Mouse (Mus musculus): ENCODE data around the gene Opn3.
A peak's percentile ranks its signal among the peaks of the same experiment; 100 is the strongest.

Opn3 gene

DNA sequence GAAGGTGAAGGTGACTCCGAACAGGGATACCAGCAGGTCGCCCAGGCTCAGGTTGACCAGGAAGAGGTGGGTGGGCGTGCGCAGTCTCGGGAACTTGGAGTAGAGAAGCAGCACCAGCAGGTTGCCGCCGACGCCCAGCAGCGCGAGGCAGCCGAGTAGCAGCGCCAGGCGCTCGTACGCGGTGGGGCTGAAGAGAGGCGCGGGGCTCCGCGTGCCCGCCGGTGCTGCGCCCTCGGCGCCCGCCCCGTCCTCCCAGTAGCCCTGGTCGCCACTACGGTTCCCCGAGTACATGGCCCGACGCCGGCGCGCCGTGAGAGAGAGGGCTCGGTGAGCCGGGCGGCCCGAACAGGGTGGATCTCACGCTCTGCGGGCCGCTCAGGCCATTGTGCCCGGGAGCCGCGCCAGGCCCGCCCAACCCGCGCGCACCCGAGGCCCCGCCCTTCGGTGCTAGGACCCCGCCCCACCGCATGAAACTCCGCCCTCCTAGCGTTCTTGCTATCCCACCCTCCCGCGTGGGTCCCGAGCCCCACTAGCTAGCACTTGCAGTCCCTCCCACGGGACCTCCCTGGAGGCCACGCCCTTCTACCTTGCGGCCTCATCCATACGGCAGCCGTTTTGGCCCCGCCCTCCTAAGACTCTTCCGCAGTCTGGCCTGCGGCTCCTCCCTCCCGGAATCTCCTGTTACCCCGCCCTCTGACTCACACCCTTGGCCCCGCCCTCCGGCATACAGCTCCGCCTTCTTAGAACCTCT is at the start of gene Opn3, which contains the start of gene Chml:
Opn3 (minus strand) TSS at position 531 of the 751 bp plus-strand sequence.
Chml (minus strand) TSS at position 656 of the 751 bp plus-strand sequence.
- peak; percentile 98 for DNase-seq (ENCODE audit: low spot score in 2 of 2)

GRCm38 (mm10) chr1:175725771-175726170 is 33.2 kb upstream of the Opn3 start:
- no peak for DNase-seq (ENCODE audit: low spot score in 2 of 2)

GRCm38 (mm10) chr1:175716832-175717231 is 24.3 kb upstream of the Opn3 start:
- DNase-seq (ENCODE audit: low spot score in 2 of 2): no peak

- DNase-seq (ENCODE audit: low spot score in 2 of 2): no peak
These were observed 19.8 kb upstream of the Opn3 start for GRCm38 (mm10) chr1:175712338-175712909.

DNA sequence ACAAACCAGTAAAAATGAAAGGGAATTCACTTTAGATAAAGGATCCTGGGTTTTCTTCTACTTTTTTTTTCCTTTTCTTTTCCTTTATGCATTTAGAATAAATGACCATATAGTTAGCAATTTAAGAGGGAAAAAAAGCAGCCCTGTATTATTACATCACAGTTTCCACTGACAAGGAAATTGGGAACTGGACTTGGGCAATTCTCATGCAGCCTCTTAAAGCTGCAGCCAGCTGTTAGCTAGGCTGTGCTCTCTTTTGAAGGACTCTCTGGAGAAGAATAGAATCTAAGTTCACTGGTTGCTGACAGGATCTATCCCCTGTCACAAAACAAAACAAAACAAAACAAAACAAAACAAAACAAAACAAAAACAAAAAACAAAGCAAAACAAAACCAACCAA is 15.4 kb upstream of the Opn3 start:
- DNase-seq (ENCODE audit: low spot score in 2 of 2): no peak

DNA sequence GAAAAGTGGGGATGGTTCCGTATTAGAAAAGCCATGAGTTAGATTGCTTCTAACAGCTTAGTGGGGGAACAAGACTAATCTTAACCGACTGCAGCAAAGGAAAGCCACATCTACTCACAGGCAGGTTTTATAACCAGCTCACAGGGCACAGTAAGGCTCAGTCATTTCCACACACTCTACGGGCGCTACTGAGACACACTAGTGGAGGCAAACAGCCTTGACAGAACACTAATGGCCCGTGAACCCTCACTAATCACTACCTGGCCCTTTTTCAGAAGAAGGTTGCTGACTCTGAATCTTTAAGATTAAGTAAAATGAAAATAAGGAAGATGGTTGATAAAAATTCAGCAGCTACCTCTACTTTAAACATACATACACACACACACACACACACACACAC is 15.0 kb upstream of the Opn3 start:
- no peak for DNase-seq (ENCODE audit: low spot score in 2 of 2)

GRCm38 (mm10) chr1:175701145-175701544 is 8.6 kb upstream of the Opn3 start:
- no peak for DNase-seq (ENCODE audit: low spot score in 2 of 2)

GRCm38 (mm10) chr1:175699796-175700195 is 7.2 kb upstream of the Opn3 start:
- no peak for DNase-seq (ENCODE audit: low spot score in 2 of 2)

GRCm38 (mm10) chr1:175699375-175699774 is 6.8 kb upstream of the Opn3 start:
- DNase-seq (ENCODE audit: low spot score in 2 of 2): no peak

DNA sequence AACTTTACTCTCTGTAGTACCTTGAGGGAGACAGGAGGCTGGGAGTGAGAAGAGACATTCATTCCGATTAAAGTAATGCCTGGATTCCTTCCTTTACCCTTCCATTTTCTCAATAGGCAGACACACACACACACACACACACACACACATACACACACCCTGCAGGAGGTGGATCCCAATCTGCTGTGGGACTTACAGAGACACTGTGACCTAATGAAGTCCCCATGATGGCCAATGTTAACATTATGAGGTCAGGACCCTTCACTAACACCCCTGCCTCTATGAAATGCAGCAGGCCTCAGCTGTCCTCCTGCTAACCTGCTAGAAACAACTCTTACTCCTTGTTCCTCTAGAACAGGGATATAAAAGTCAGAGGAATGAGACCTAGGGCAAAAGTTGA is 5.7 kb upstream of the Opn3 start, which contains the start of gene Wdr64:
Wdr64 (plus strand) TSS at position 301 of the 400 bp plus-strand sequence.
- DNase-seq (ENCODE audit: low spot score in 2 of 2): no peak

GRCm38 (mm10) chr1:175693429-175693960 is 919 bp upstream of the Opn3 start:
- no peak for DNase-seq (ENCODE audit: low spot score in 2 of 2)

DNA sequence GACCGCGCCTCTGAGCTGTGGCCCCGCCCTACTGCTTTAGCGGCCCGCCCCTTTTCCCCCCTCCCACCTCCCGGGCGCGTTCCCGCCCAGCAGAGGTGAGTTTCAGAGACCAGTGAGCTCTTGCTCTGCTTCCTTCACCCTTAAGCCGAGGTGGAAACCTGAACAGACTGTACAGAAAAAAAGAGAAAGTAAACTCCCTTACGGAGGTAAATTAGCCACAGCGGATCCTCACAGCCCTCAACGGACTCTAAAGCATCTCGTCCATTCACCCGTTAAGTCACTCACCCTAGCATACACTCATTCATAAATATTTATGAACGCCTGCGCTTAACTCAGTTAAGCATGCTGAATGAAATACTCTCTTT is 403 bp upstream of the Opn3 start:
- no peak for DNase-seq (ENCODE audit: low spot score in 2 of 2)

GRCm38 (mm10) chr1:175691686-175692245 is 810 bp downstream of the Opn3 start:
- no peak for DNase-seq (ENCODE audit: low spot score in 2 of 2)

GRCm38 (mm10) chr1:175680995-175681394 is 11.6 kb downstream of the Opn3 start:
- DNase-seq (ENCODE audit: low spot score in 2 of 2): no peak

DNA sequence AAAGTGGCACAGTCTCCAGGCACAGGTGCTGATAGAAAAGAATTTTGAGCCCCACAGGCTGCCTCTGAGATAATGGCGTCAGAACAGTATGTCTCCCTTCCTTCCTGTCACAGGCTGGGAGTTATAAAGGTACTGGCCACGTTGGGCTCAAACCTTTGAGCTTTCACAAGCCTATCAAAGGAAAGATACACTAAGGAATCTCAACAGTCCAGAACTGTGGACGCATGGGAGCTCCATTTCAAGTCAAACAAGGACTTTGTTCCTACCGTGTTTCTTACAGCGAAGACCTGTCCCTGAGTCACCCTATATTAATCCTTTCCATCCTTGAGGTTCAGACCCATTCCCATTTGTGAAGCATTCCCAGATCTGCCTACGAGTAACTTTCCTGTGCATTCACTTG is 15.1 kb downstream of the Opn3 start:
- DNase-seq (ENCODE audit: low spot score in 2 of 2): no peak

DNA sequence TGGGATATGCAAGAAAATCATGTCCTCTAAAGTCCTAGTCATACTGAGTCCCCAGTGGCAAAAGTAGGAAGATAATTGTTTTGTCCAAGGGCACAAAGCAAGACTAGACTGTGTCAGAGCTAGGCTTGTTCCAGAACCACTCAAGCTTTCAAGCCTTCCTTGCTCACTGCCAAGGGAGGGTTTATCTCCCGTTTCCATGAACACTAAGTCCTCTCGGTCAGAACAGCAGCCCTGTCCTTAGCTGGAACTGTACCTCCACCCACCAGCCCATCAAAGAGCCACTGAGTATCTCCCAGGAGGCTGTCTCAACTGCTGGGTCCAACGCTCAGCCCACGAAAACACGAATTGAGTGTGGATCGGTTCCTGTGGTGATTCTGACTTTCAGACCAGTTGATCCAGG is 17.5 kb downstream of the Opn3 start:
- no peak for DNase-seq (ENCODE audit: low spot score in 2 of 2)

DNA sequence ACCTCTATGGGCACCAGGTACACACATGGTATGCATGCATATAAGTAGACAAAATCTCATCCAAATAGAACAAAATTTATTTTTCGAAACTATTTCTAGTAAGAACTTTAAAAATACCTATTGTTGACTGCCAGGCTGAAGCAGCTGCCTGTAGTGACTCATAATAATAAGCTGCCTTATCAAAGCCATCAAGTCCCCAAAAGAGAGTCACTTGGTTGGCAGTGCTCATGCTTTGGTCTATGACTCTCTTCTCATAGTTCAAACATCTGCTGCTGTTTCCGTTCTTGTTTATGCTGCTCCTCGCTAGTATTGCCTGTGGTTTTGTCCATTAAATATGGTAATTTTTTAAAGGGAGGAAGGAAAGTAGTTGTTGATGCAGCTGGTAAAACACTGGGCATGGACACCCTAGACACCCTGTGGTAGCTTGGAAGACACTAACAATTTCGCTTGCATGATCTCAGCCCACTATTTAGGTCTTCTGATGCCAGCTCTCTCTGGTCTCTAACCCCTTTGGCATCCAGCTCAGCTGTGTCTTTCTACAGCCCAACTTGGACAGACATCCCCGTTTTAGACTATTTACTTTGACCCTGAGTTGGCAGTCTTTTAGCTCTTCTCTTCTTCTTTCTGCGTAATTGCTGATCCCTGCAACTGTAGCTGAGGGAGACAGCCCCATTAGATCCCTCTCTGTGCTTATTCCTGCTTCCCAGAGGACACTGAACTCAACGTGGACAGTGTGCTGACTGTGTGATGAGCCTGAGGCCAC is 18.8 kb downstream of the Opn3 start:
- no peak for DNase-seq (ENCODE audit: low spot score in 2 of 2)

DNA sequence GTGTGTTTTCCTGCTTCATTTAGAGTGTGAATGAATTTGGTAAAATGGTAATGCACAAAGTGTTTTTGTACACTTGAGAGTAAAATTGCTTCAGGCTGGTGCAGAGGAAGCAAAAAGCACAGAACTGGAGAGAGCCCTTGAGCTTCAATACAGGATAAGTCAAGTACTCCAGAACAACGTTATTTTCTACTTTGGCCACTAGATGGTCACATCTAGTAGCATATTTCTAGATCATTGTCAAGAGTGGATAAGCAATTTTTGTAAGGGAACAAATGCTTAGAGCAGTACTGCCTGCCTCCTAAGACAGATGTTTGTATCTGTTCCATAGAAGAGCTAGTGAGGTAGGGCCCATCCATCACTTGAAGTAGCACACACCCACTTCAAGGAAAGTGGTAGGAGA is 20.9 kb downstream of the Opn3 start:
- DNase-seq (ENCODE audit: low spot score in 2 of 2): no peak

- no peak for DNase-seq (ENCODE audit: low spot score in 2 of 2)
These were observed 22.5 kb downstream of the Opn3 start for GRCm38 (mm10) chr1:175670042-175670441.

- no peak for DNase-seq (ENCODE audit: low spot score in 2 of 2)
These were observed 23.1 kb downstream of the Opn3 start for GRCm38 (mm10) chr1:175669456-175669855.

GRCm38 (mm10) chr1:175668666-175669405 is 23.7 kb downstream of the Opn3 start:
- no peak for DNase-seq (ENCODE audit: low spot score in 2 of 2)

Measured in urinary bladder, postnatal 4 days (tissue).